In the genomic region with DNA sequence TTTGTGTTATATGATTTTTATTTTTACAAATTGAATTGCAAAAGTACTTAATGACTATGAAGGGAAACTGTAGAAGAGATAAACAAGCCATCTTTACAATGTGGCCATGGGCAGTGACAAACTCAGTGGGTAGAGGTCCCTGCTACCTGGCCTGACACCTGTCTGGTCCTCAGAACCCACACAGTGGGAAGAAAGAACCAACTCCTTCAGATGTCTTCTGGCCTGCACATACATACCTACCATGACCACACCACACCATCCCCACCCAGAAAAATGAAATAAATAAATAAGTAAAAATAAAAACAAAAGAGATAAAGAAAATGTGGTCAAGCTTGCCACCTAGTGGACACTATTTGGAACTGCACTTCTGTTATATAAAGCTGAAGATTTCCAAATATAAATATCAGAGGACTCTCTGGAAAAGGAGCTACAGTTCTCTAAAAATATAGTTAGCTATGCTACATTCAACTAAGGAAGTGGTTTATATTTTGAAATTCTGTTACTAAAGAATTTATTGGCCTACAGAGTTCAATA, we compare ENCODE assay signal across 10 mouse cellular contexts. TPM values are rescaled to one million over a fixed set of nuclear protein-coding genes. Genes with fewer than 3 reads are reported as not detected.
A peak's percentile ranks its signal among the peaks of the same experiment; 100 is the strongest.
DNase-seq lines count a peak whose midpoint lies in the region; ATAC-seq and TF ChIP-seq lines count a peak whose summit lies in the region.
"Had no signal": no experiment of that assay in that cellular context is flagged by ENCODE, and none has a peak within 500 bp of the region (broad histone marks: within the 10 kb centered on the region; RNA-seq: fewer than 3 reads in every experiment).

No protein-coding gene starts in this region.

- ATAC-seq in kidney, postnatal 0 days (replicated peaks; ENCODE audit: low FRiP score, low read depth): 0 out of 2 replicates have a peak, but pooled peaks have one; percentile 46

- no peak overlapping the region for H3K9ac ChIP-seq in kidney, postnatal 0 days (ENCODE audit: low read depth, low read length)

- H3K36me3 ChIP-seq in kidney, postnatal 0 days (ENCODE audit: insufficient read depth, low read length): no peaks in the 10 kb centered on the region

- peak; percentile 25 for DNase-seq in cerebellum, adult 8-10 months
- DNase-seq in cerebellum, postnatal 4 days (ENCODE audit: low spot score in 2 of 2): no peak
- DNase-seq in kidney, postnatal 0 days (ENCODE audit: low spot score): peak; percentile 68
- DNase-seq in kidney, postnatal 10 days: no peak
- peak; percentile 29 for DNase-seq in CD4-positive helper T cell, adult 2 months (ENCODE audit: low read depth, low spot score)
- DNase-seq in lung, postnatal 10 days: peak; percentile 21
- no peak for DNase-seq in urinary bladder, adult 18-20 months (ENCODE audit: low spot score in 2 of 2)
- no peak for DNase-seq in thymus, postnatal 25 days
- DNase-seq: spleen, adult 18-20 months had no signal

- H3K4me3 ChIP-seq in kidney, postnatal 0 days (replicated peaks; ENCODE audit: low read depth, low read length): no peak overlapping the region

- H3K4me2 ChIP-seq in kidney, postnatal 0 days (ENCODE audit: low read length): no peak overlapping the region

- peak; percentile 75 for TF ChIP-seq CTCF in kidney, postnatal 0 days (IDR thresholded peaks at IDR 0.05; ENCODE audit: low read depth)

- H3K27me3 ChIP-seq in kidney, postnatal 0 days (ENCODE audit: insufficient read depth, low read length): no peaks in the 10 kb centered on the region

- H3K27ac ChIP-seq in kidney, postnatal 0 days: no peak overlapping the region
- H3K27ac ChIP-seq: macrophage had no signal

- no peaks in the 10 kb centered on the region for H3K4me1 ChIP-seq in kidney, postnatal 0 days (replicated peaks; ENCODE audit: insufficient read depth, low read length)

- no peaks in the 10 kb centered on the region for H3K9me3 ChIP-seq in kidney, postnatal 0 days (replicated peaks; ENCODE audit: low read length)

RNA-seq across cellular contexts. Expression of gene Fam206a, which starts 17.9 kb away (rescaled TPM):
- polyA plus RNA-seq in kidney, postnatal 0 days (2015; fragmentation: Nextera tagmentation; extraction: Ambion mirVana): 11.5 and 12.4 TPM in 2 replicates

RNA-seq across cellular contexts. Expression of gene Elp1, which starts 18.0 kb away (rescaled TPM):
- polyA plus RNA-seq in kidney, postnatal 0 days (2015; fragmentation: Nextera tagmentation; extraction: Ambion mirVana): 24.9 and 25.8 TPM in 2 replicates

RNA-seq across cellular contexts. Expression of gene Ctnnal1, which starts 44.9 kb away (rescaled TPM):
- 36.1 and 38.1 TPM in 2 replicates for polyA plus RNA-seq in kidney, postnatal 0 days (2015; fragmentation: Nextera tagmentation; extraction: Ambion mirVana)

Comparison
In these comparisons a context has a peak if more than half of its experiments do, and no peak if none do; other contexts are left out.
1. DNase-seq: peak in cerebellum, adult 8-10 months (single experiment), kidney, postnatal 0 days (single experiment), CD4-positive helper T cell, adult 2 months (single experiment) and lung, postnatal 10 days (single experiment); none in cerebellum, postnatal 4 days (0 of 2), kidney, postnatal 10 days (single experiment), urinary bladder, adult 18-20 months (0 of 2) and thymus, postnatal 25 days (single experiment).